Mouse (Mus musculus) megakaryocyte, embryonic 14.5 days (primary cell): ENCODE measurements at regions not wholly inside any gene's neighbourhood (a gene's known extent, or its start where the extent isn't known, plus 50 kb on each side); places are given as distances from the start of the nearest gene placed in this dataset.

Source experiments
- FLI1 ChIP-seq: IDR thresholded peaks from 2 replicates; pipeline ENCODE4 v1.6.1; 2012; ENCODE audit warnings: low read length, inconsistent platforms, mixed read lengths
- GATA1 ChIP-seq: IDR thresholded peaks from 3 replicates; pipeline ENCODE4 v1.6.1; 2012; ENCODE audit warnings: mixed read lengths, low read length, inconsistent platforms, borderline replicate concordance

DNA sequence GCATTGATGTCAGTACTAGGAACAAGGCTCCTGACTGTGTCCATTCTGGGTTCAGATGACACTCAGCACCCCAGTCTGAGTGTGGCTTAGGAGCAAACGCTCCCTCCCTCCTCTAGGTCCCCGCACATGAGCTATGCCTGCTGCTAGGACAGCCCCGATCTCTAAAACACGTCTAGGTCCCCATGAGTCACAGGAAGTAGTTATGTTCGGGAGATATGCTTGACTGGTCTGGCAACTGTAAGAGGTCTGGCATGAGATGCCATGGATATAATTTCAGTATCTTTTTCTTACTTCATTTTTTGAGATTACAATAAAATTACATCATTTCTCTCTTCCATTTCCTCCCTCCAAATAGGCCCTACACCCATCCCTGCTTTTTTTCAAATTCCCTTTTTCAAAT, 792.1 kb downstream of the Kcnj2 start:
- TF ChIP-seq GATA1 = no peak
- no peak for TF ChIP-seq FLI1
